Mouse (Mus musculus): ENCODE data around the gene Ccdc69.

The Ccdc69 gene

GRCm38 (mm10) chr11:55033040-55033660, 44.8 kb downstream of the Ccdc69 start, which contains the start of gene Anxa6:
TSS of gene Anxa6 (minus strand) at chr11:55033445.
- peak; percentile 88 for DNase-seq

- DNase-seq = no peak
Measured at GRCm38 (mm10) chr11:55032286-55032685, 45.6 kb downstream of the Ccdc69 start.

GRCm38 (mm10) chr11:55031991-55032280, 46.0 kb downstream of the Ccdc69 start:
- DNase-seq = no peak

- peak; percentile 47 for DNase-seq
Measured at GRCm38 (mm10) chr11:55031211-55031990, 46.5 kb downstream of the Ccdc69 start.

- no peak for DNase-seq
Measured at GRCm38 (mm10) chr11:55028509-55028908, 49.4 kb downstream of the Ccdc69 start.

GRCm38 (mm10) chr11:55027204-55027855, 50.6 kb downstream of the Ccdc69 start:
- DNase-seq = peak; percentile 77

GRCm38 (mm10) chr11:55025896-55026295, 52.0 kb downstream of the Ccdc69 start:
- DNase-seq = peak; percentile 74

GRCm38 (mm10) chr11:55023583-55023982, 54.3 kb downstream of the Ccdc69 start:
- DNase-seq = no peak

- peak; percentile 94 for DNase-seq
Measured at GRCm38 (mm10) chr11:55023049-55023564, 54.8 kb downstream of the Ccdc69 start.

- peak; percentile 48 for DNase-seq
Measured at GRCm38 (mm10) chr11:55022508-55022907, 55.4 kb downstream of the Ccdc69 start.

GRCm38 (mm10) chr11:55021859-55022258, 56.1 kb downstream of the Ccdc69 start:
- DNase-seq = peak; percentile 46

- DNase-seq = no peak
Measured at GRCm38 (mm10) chr11:55021458-55021857, 56.5 kb downstream of the Ccdc69 start.

GRCm38 (mm10) chr11:55019711-55020110, 58.2 kb downstream of the Ccdc69 start:
- DNase-seq = no peak

GRCm38 (mm10) chr11:55018034-55018433, 59.9 kb downstream of the Ccdc69 start:
- DNase-seq = no peak

- no peak for DNase-seq
Measured at GRCm38 (mm10) chr11:55017201-55017600, 60.7 kb downstream of the Ccdc69 start.

- no peak for DNase-seq
Measured at GRCm38 (mm10) chr11:55016758-55017157, 61.2 kb downstream of the Ccdc69 start.

GRCm38 (mm10) chr11:55015831-55016241, 62.1 kb downstream of the Ccdc69 start:
- peak; percentile 72 for DNase-seq

- DNase-seq = no peak
Measured at GRCm38 (mm10) chr11:55015264-55015663, 62.7 kb downstream of the Ccdc69 start.

- no peak for DNase-seq
Measured at GRCm38 (mm10) chr11:55013802-55014201, 64.1 kb downstream of the Ccdc69 start.

GRCm38 (mm10) chr11:55012551-55013521, 65.1 kb downstream of the Ccdc69 start:
- DNase-seq = peak; percentile 89

GRCm38 (mm10) chr11:55011440-55011839, 66.5 kb downstream of the Ccdc69 start:
- no peak for DNase-seq

- DNase-seq = no peak
Measured at GRCm38 (mm10) chr11:55008230-55008629, 69.7 kb downstream of the Ccdc69 start.
